Mouse (Mus musculus) brain, embryonic 14.5 days (tissue): ENCODE measurements at regions not wholly inside any gene's neighbourhood (a gene's known extent, or its start where the extent isn't known, plus 50 kb on each side); places are given as distances from the start of the nearest gene placed in this dataset.

Experiments used
- CTCF ChIP-seq: fragments of 200-500 bp; IDR thresholded peaks from 2 replicates; pipeline ENCODE4 v1.5.1; 2012; ENCODE audit warnings: inconsistent platforms, mild to moderate bottlenecking, moderate library complexity, borderline replicate concordance; ENCODE audit not compliant: insufficient read depth, insufficient read length; ENCODE audit errors: extremely low read depth
- POLR2A ChIP-seq: fragments of 200-500 bp; IDR thresholded peaks from 2 replicates; pipeline ENCODE4 v1.6.1; 2012; ENCODE audit warnings: mild to moderate bottlenecking, inconsistent platforms, borderline replicate concordance; ENCODE audit not compliant: poor library complexity, insufficient read depth, insufficient read length, severe bottlenecking; ENCODE audit errors: extremely low read depth

GRCm38 (mm10) chr10:96752531-96752930, 135.7 kb downstream of the Btg1 start:
- no peak for TF ChIP-seq POLR2A
- TF ChIP-seq CTCF, result no peak
